Mouse (Mus musculus) lung, embryonic 16.5 days (tissue): Measurements from ENCODE around the gene Alg5. TPM values are rescaled to one million over a fixed set of nuclear protein-coding genes. Genes with fewer than 3 reads are reported as not detected.

Experiments used
- ATAC-seq: fragments of 200-750 bp; cut with Nextera tagmentation; 2 replicates; pipeline ENCODE4 v1.8.0; 2017; ENCODE audit warnings: low read depth, mild to moderate bottlenecking, moderate library complexity
- H3K27ac ChIP-seq: fragments of 300-500 bp; sonication (generic); 2 replicates; pipeline ENCODE4 v1.5.1; 2014; ENCODE audit warnings: mild to moderate bottlenecking, control low read depth, low read length
- H3K27me3 ChIP-seq: fragments of 300-500 bp; sonication (generic); 2 replicates; pipeline ENCODE4 v1.6.1; 2014; ENCODE audit warnings: low read depth, low read length, mixed read lengths; ENCODE audit not compliant: control insufficient read depth, insufficient read depth
- H3K36me3 ChIP-seq: fragments of 300-500 bp; sonication (generic); 2 replicates; pipeline ENCODE4 v1.6.1; 2014; ENCODE audit warnings: low read length; ENCODE audit not compliant: control insufficient read depth, insufficient read depth
- H3K4me1 ChIP-seq: fragments of 300-500 bp; sonication (generic); replicated peaks from 2 replicates; pipeline ENCODE4 v1.6.1; 2014; ENCODE audit warnings: low read length, mixed read lengths; ENCODE audit not compliant: control insufficient read depth, insufficient read depth
- H3K4me2 ChIP-seq: fragments of 300-500 bp; sonication (generic); 2 replicates; pipeline ENCODE4 v1.6.1; 2014; ENCODE audit warnings: low read depth, low read length, control low read depth
- H3K4me3 ChIP-seq: fragments of 300-500 bp; sonication (generic); 2 replicates; pipeline ENCODE4 v1.5.1; 2014; ENCODE audit warnings: mild to moderate bottlenecking, low read length, control low read depth
- H3K9ac ChIP-seq: fragments of 300-500 bp; sonication (generic); 2 replicates; pipeline ENCODE4 v1.6.1; 2014; ENCODE audit warnings: low read length, control low read depth
- H3K9me3 ChIP-seq: fragments of 300-500 bp; sonication (generic); 2 replicates; pipeline ENCODE4 v1.6.1; 2016; ENCODE audit warnings: low read length; ENCODE audit not compliant: control insufficient read depth
- WGBS: fragments of 180-500 bp; shearing (Covaris S2); extraction: QIAGEN DNeasy Blood & Tissue Kit; methylation state at CpG from one replicate; pipeline ENCODE4 v1.1.7; 2014; 5-methylcytosine and 5-hydroxymethylcytosine counted together
- polyA plus RNA-seq: library from polyadenylated mRNA; unstranded; fragments of >200 nt; fragmentation: Nextera tagmentation; extraction: Ambion mirVana; gene quantifications from 2 replicates; pipeline ENCODE4 v1.2.1, GENCODE M21; 2015

Gene Alg5
- polyA plus RNA-seq, 1 experiment from 2014 or later, result 51.9 TPM

- ATAC-seq, result peak; percentile 34; the same call in 1 of the 2 replicates
- WGBS, result 67% methylated on average over 17 of the region's 17 CpGs
- Histone ChIP-seq H3K4me1 (0 out of 2 replicates have a peak, but pooled peaks cover 2% of the 10 kb centered on the region), H3K4me3 (no peak overlapping the region), H3K36me3 (no peaks in the 10 kb centered on the region), H3K27ac (no peak overlapping the region), H3K9ac (no peak overlapping the region), H3K9me3 (peaks cover 3% of the 10 kb centered on the region; the same call in 1 of the 2 replicates), H3K27me3 (no peaks in the 10 kb centered on the region), H3K4me2 (no peak overlapping the region)
Measured at GRCm38 (mm10) chr3:54769349-54770275, 34.3 kb downstream of the Alg5 start.

GRCm38 (mm10) chr3:54773613-54774012, 38.3 kb downstream of the Alg5 start:
- no peaks in the 10 kb centered on the region for H3K36me3 ChIP-seq
- WGBS, result 83% methylated on average over 6 of the region's 6 CpGs
- ATAC-seq, result no peak

GRCm38 (mm10) chr3:54775989-54776631, 40.8 kb downstream of the Alg5 start:
- Histone ChIP-seq H3K9me3 (peaks cover 3% of the 10 kb centered on the region; the same call in 1 of the 2 replicates), H3K27me3 (no peaks in the 10 kb centered on the region), H3K4me2 (no peak overlapping the region), H3K36me3 (0 out of 2 replicates have a peak, but pooled peaks cover 2% of the 10 kb centered on the region), H3K9ac (no peak overlapping the region), H3K4me1 (no peaks in the 10 kb centered on the region), H3K4me3 (no peak overlapping the region), H3K27ac (no peak overlapping the region)
- no peak for ATAC-seq
- WGBS, result 68% methylated on average over 7 of the region's 7 CpGs

More at GRCm38 (mm10) chr3:54773613-54774012, 38.3 kb downstream of the Alg5 start:
- Histone ChIP-seq H3K4me1 (0 out of 2 replicates have a peak, but pooled peaks cover 2% of the 10 kb centered on the region), H3K9ac (no peak overlapping the region), H3K4me2 (no peak overlapping the region), H3K27ac (no peak overlapping the region), H3K4me3 (no peak overlapping the region), H3K9me3 (peaks cover 3% of the 10 kb centered on the region; the same call in 1 of the 2 replicates), H3K27me3 (no peaks in the 10 kb centered on the region)

GRCm38 (mm10) chr3:54790601-54791000, 55.3 kb downstream of the Alg5 start:
- H3K4me2 ChIP-seq, result no peak overlapping the region
- peaks cover 16% of the 10 kb centered on the region for H3K36me3 ChIP-seq
- no peaks in the 10 kb centered on the region for H3K27me3 ChIP-seq
- no peak overlapping the region for H3K27ac ChIP-seq
- H3K4me3 ChIP-seq, result no peak overlapping the region
- H3K9ac ChIP-seq, result no peak overlapping the region
- WGBS, result 54% methylated on average over 2 of the region's 2 CpGs
- H3K4me1 ChIP-seq, result no peaks in the 10 kb centered on the region
- no peak for ATAC-seq
- peaks cover 4% of the 10 kb centered on the region; the same call in 1 of the 2 replicates for H3K9me3 ChIP-seq

- 62% methylated on average over 10 of the region's 10 CpGs for WGBS
Measured at GRCm38 (mm10) chr3:54791822-54792677, 56.7 kb downstream of the Alg5 start.

GRCm38 (mm10) chr3:54793762-54794161, 58.4 kb downstream of the Alg5 start:
- H3K27me3 ChIP-seq, result no peaks in the 10 kb centered on the region
- no peak overlapping the region for H3K9ac ChIP-seq
- no peaks in the 10 kb centered on the region for H3K4me1 ChIP-seq
- 85% methylated on average over 6 of the region's 6 CpGs for WGBS
- H3K27ac ChIP-seq, result no peak overlapping the region
- H3K36me3 ChIP-seq, result peaks cover 12% of the 10 kb centered on the region
- peaks cover 4% of the 10 kb centered on the region; the same call in 1 of the 2 replicates for H3K9me3 ChIP-seq
- H3K4me2 ChIP-seq, result no peak overlapping the region
- H3K4me3 ChIP-seq, result no peak overlapping the region
- no peak for ATAC-seq

More at GRCm38 (mm10) chr3:54791822-54792677, 56.7 kb downstream of the Alg5 start:
- no peaks in the 10 kb centered on the region for H3K27me3 ChIP-seq
- H3K4me3 ChIP-seq, result no peak overlapping the region
- H3K9me3 ChIP-seq, result peaks cover 4% of the 10 kb centered on the region; the same call in 1 of the 2 replicates
- no peaks in the 10 kb centered on the region for H3K4me1 ChIP-seq
- H3K27ac ChIP-seq, result no peak overlapping the region
- H3K4me2 ChIP-seq, result no peak overlapping the region
- no peak overlapping the region for H3K9ac ChIP-seq
- peaks cover 12% of the 10 kb centered on the region for H3K36me3 ChIP-seq
- no peak for ATAC-seq

- Histone ChIP-seq H3K9me3 (peaks cover 4% of the 10 kb centered on the region; the same call in 1 of the 2 replicates), H3K27ac (no peak overlapping the region), H3K4me3 (no peak overlapping the region), H3K4me1 (no peaks in the 10 kb centered on the region), H3K27me3 (no peaks in the 10 kb centered on the region), H3K9ac (no peak overlapping the region), H3K4me2 (no peak overlapping the region), H3K36me3 (peaks cover 10% of the 10 kb centered on the region)
- no peak for ATAC-seq
- WGBS, result 92% methylated on average over 5 of the region's 5 CpGs
Measured at GRCm38 (mm10) chr3:54795379-54795778, 60.0 kb downstream of the Alg5 start.

GRCm38 (mm10) chr3:54795806-54796205, 60.5 kb downstream of the Alg5 start:
- 94% methylated on average over 1 of the region's 1 CpGs for WGBS
- Histone ChIP-seq H3K4me3 (no peak overlapping the region), H3K4me2 (no peak overlapping the region), H3K36me3 (peaks cover 10% of the 10 kb centered on the region), H3K27me3 (no peaks in the 10 kb centered on the region), H3K27ac (no peak overlapping the region), H3K9me3 (peaks cover 4% of the 10 kb centered on the region; the same call in 1 of the 2 replicates), H3K9ac (no peak overlapping the region), H3K4me1 (no peaks in the 10 kb centered on the region)
- no peak for ATAC-seq
